ENCODE assay signal across 8 mouse cellular contexts in genomic region chr7:13036806-13037205, GRCm38 (mm10). TPM values are rescaled to one million over a fixed set of nuclear protein-coding genes. Genes with fewer than 3 reads are reported as not detected.
DNase-seq lines count a peak whose midpoint lies in the region; ATAC-seq lines count a peak whose summit lies in the region.

No protein-coding gene starts in this region.

- peak overlapping the region; percentile 99 for H3K9ac ChIP-seq in kidney, embryonic 15.5 days
- peak overlapping the region; percentile 99 for H3K9ac ChIP-seq in hindbrain, embryonic 13.5 days
- H3K9ac ChIP-seq in midbrain, embryonic 14.5 days (replicated peaks; ENCODE audit: low read length): peak overlapping the region; percentile 95

- H3K9me3 ChIP-seq in kidney, embryonic 15.5 days (replicated peaks): no peaks in the 10 kb centered on the region
- H3K9me3 ChIP-seq in hindbrain, embryonic 13.5 days: no peaks in the 10 kb centered on the region
- H3K9me3 ChIP-seq in midbrain, embryonic 14.5 days (ENCODE audit: control insufficient read depth, low read length): no peaks in the 10 kb centered on the region

- peak overlapping the region; percentile 84 for H3K4me3 ChIP-seq in kidney, embryonic 15.5 days (replicated peaks)
- H3K4me3 ChIP-seq in brown adipose tissue, adult 24 weeks (ENCODE audit: insufficient read depth, low read depth, low read length): peak overlapping the region; percentile 98
- H3K4me3 ChIP-seq in hindbrain, embryonic 13.5 days: peak overlapping the region; percentile 80
- H3K4me3 ChIP-seq in midbrain, embryonic 14.5 days (replicated peaks; ENCODE audit: low read depth, low read length): peak overlapping the region; percentile 73

- peak overlapping the region; percentile 72 for H3K4me2 ChIP-seq in kidney, embryonic 15.5 days
- H3K4me2 ChIP-seq in hindbrain, embryonic 13.5 days: peak overlapping the region; percentile 89
- peak overlapping the region; percentile 90 for H3K4me2 ChIP-seq in midbrain, embryonic 14.5 days (ENCODE audit: low read length)

- H3K36me3 ChIP-seq in kidney, embryonic 15.5 days: peaks cover 36% of the 10 kb centered on the region
- peaks cover 28% of the 10 kb centered on the region for H3K36me3 ChIP-seq in hindbrain, embryonic 13.5 days
- peaks cover 34% of the 10 kb centered on the region for H3K36me3 ChIP-seq in midbrain, embryonic 14.5 days (ENCODE audit: control insufficient read depth, insufficient read depth, low read length)

- ATAC-seq in kidney, embryonic 15.5 days (replicated peaks; ENCODE audit: low FRiP score): no peak
- ATAC-seq in hindbrain, embryonic 13.5 days (ENCODE audit: low FRiP score): no peak
- ATAC-seq in midbrain, embryonic 14.5 days (ENCODE audit: low FRiP score, low TSS enrichment): no peak

- WGBS in kidney, embryonic 15.5 days: 37% methylated on average over 4 of the region's 4 CpGs
- WGBS in hindbrain, embryonic 13.5 days: 39% methylated on average over 4 of the region's 4 CpGs
- 54% methylated on average over 4 of the region's 4 CpGs for WGBS in midbrain, embryonic 14.5 days

- H3K27me3 ChIP-seq in kidney, embryonic 15.5 days: peaks cover 4% of the 10 kb centered on the region; the same call in 1 of the 2 replicates
- peaks cover 13% of the 10 kb centered on the region for H3K27me3 ChIP-seq in hindbrain, embryonic 13.5 days
- 0 out of 2 replicates have a peak, but pooled peaks cover 1% of the 10 kb centered on the region for H3K27me3 ChIP-seq in midbrain, embryonic 14.5 days (ENCODE audit: control insufficient read depth, insufficient read depth, low read length)

- peak overlapping the region; percentile 100; the same call in 1 of the 2 replicates for H3K27ac ChIP-seq in kidney, embryonic 15.5 days
- H3K27ac ChIP-seq in brown adipose tissue, adult 24 weeks (replicated peaks; ENCODE audit: low read depth, low read length): peak overlapping the region; percentile 92
- peak overlapping the region; percentile 100 for H3K27ac ChIP-seq in hindbrain, embryonic 13.5 days
- H3K27ac ChIP-seq in midbrain, embryonic 14.5 days (replicated peaks; ENCODE audit: low read depth, low read length): no peak overlapping the region; the same call in 1 of the 2 replicates

- DNase-seq in kidney, adult 9 months: no peak
- no peak for DNase-seq in midbrain, embryonic 14.5 days
- no peak for DNase-seq in gastrocnemius, postnatal 10 days
- DNase-seq in layer of hippocampus, adult 18-20 months (ENCODE audit: low spot score in 2 of 2): no peak
- DNase-seq in frontal cortex, postnatal 10 days (ENCODE audit: low spot score in 2 of 2): no peak

- H3K4me1 ChIP-seq in kidney, embryonic 15.5 days: peaks cover 56% of the 10 kb centered on the region
- no peaks in the 10 kb centered on the region; the same call in none of the 2 replicates for H3K4me1 ChIP-seq in brown adipose tissue, adult 24 weeks (ENCODE audit: control insufficient read depth, insufficient read depth, insufficient read length, low read length)
- peaks cover 49% of the 10 kb centered on the region for H3K4me1 ChIP-seq in hindbrain, embryonic 13.5 days (replicated peaks)
- H3K4me1 ChIP-seq in midbrain, embryonic 14.5 days (ENCODE audit: control insufficient read depth, insufficient read depth, low read length): peaks cover 30% of the 10 kb centered on the region

RNA-seq across cellular contexts. Expression of gene Ube2m, which starts 1.3 kb away (rescaled TPM):
- 113 and 114 TPM in 2 replicates for polyA plus RNA-seq in kidney, embryonic 15.5 days (2015; fragmentation: Nextera tagmentation; extraction: Ambion mirVana)
- 258 and 293 TPM in 2 replicates for polyA plus RNA-seq in brown adipose tissue, adult 24 weeks (2012; ENCODE audit: insufficient read depth, insufficient read length, missing spikeins)
- 80.3 and 95.9 TPM in 2 replicates for polyA plus RNA-seq in hindbrain, embryonic 13.5 days (2015; fragmentation: Nextera tagmentation; extraction: Ambion mirVana)
- 149 and 181 TPM in 2 replicates for polyA plus RNA-seq in midbrain, embryonic 14.5 days (2014; fragmentation: Nextera tagmentation; extraction: Ambion mirVana)
- 100 to 1,000 TPM; 153 to 168 TPM for total RNA-seq in gastrocnemius, postnatal 10 days (2021)
- total RNA-seq in layer of hippocampus, adult 18-20 months (2021): 100 to 1,000 TPM; 196 to 202 TPM

RNA-seq across cellular contexts. Expression of gene Chmp2a, which starts 2.2 kb away (rescaled TPM):
- polyA plus RNA-seq in kidney, embryonic 15.5 days (2015; fragmentation: Nextera tagmentation; extraction: Ambion mirVana): 144 and 146 TPM in 2 replicates
- polyA plus RNA-seq in brown adipose tissue, adult 24 weeks (2012; ENCODE audit: insufficient read depth, insufficient read length, missing spikeins): 194 and 239 TPM in 2 replicates
- polyA plus RNA-seq in hindbrain, embryonic 13.5 days (2015; fragmentation: Nextera tagmentation; extraction: Ambion mirVana): 181 and 184 TPM in 2 replicates
- polyA plus RNA-seq in midbrain, embryonic 14.5 days (2014; fragmentation: Nextera tagmentation; extraction: Ambion mirVana): 188 and 205 TPM in 2 replicates
- total RNA-seq in gastrocnemius, postnatal 10 days (2021): 100 to 1,000 TPM; 114 to 123 TPM
- 100 to 1,000 TPM; 146 to 159 TPM for total RNA-seq in layer of hippocampus, adult 18-20 months (2021)

RNA-seq across cellular contexts. Expression of gene Mzf1, which starts 17.8 kb away (rescaled TPM):
- 2.8 and 4.3 TPM in 2 replicates for polyA plus RNA-seq in kidney, embryonic 15.5 days (2015; fragmentation: Nextera tagmentation; extraction: Ambion mirVana)
- not detected in 2 replicates for polyA plus RNA-seq in brown adipose tissue, adult 24 weeks (2012; ENCODE audit: insufficient read depth, insufficient read length, missing spikeins)
- polyA plus RNA-seq in hindbrain, embryonic 13.5 days (2015; fragmentation: Nextera tagmentation; extraction: Ambion mirVana): 6.0 and 6.7 TPM in 2 replicates
- polyA plus RNA-seq in midbrain, embryonic 14.5 days (2014; fragmentation: Nextera tagmentation; extraction: Ambion mirVana): 6.1 and 7.6 TPM in 2 replicates
- total RNA-seq in gastrocnemius, postnatal 10 days (2021): 1 to 10 TPM; 1.2 to 1.5 TPM
- 10 to 100 TPM; 11.9 to 13.1 TPM for total RNA-seq in layer of hippocampus, adult 18-20 months (2021)

RNA-seq across cellular contexts. Expression of gene Zbtb45, which starts 27.0 kb away (rescaled TPM):
- polyA plus RNA-seq in kidney, embryonic 15.5 days (2015; fragmentation: Nextera tagmentation; extraction: Ambion mirVana): 22.1 and 24.8 TPM in 2 replicates
- 2.1 and 4.0 TPM in 2 replicates for polyA plus RNA-seq in brown adipose tissue, adult 24 weeks (2012; ENCODE audit: insufficient read depth, insufficient read length, missing spikeins)
- 37.0 and 37.4 TPM in 2 replicates for polyA plus RNA-seq in hindbrain, embryonic 13.5 days (2015; fragmentation: Nextera tagmentation; extraction: Ambion mirVana)
- polyA plus RNA-seq in midbrain, embryonic 14.5 days (2014; fragmentation: Nextera tagmentation; extraction: Ambion mirVana): 42.4 and 42.5 TPM in 2 replicates
- total RNA-seq in gastrocnemius, postnatal 10 days (2021): 1 to 10 TPM; 5.5 to 6.6 TPM
- 10 to 100 TPM; 33.2 to 34.3 TPM for total RNA-seq in layer of hippocampus, adult 18-20 months (2021)

RNA-seq across cellular contexts. Expression of gene Trim28, which starts 37.9 kb away (rescaled TPM):
- polyA plus RNA-seq in kidney, embryonic 15.5 days (2015; fragmentation: Nextera tagmentation; extraction: Ambion mirVana): 283 and 298 TPM in 2 replicates
- 39.4 and 56.3 TPM in 2 replicates for polyA plus RNA-seq in brown adipose tissue, adult 24 weeks (2012; ENCODE audit: insufficient read depth, insufficient read length, missing spikeins)
- 216 and 239 TPM in 2 replicates for polyA plus RNA-seq in hindbrain, embryonic 13.5 days (2015; fragmentation: Nextera tagmentation; extraction: Ambion mirVana)
- polyA plus RNA-seq in midbrain, embryonic 14.5 days (2014; fragmentation: Nextera tagmentation; extraction: Ambion mirVana): 293 and 309 TPM in 2 replicates
- total RNA-seq in gastrocnemius, postnatal 10 days (2021): 100 to 1,000 TPM; 118 to 161 TPM
- 100 to 1,000 TPM; 216 to 246 TPM for total RNA-seq in layer of hippocampus, adult 18-20 months (2021)
